8 mouse cellular contexts compared by ENCODE assay signal in genomic region chr11:72362347-72362741, GRCm38 (mm10). TPM values are rescaled to one million over a fixed set of nuclear protein-coding genes. Genes with fewer than 3 reads are reported as not detected.
DNase-seq lines count a peak whose midpoint lies in the region; ATAC-seq and TF ChIP-seq lines count a peak whose summit lies in the region.

Tekt1 (minus strand) TSS chr11:72362442.

- no peaks in the 10 kb centered on the region for H3K4me1 ChIP-seq in cerebellum, adult 2 months (ENCODE audit: control insufficient read depth, insufficient read depth, low read length)
- peaks cover 10% of the 10 kb centered on the region for H3K4me1 ChIP-seq in lung, embryonic 16.5 days (replicated peaks; ENCODE audit: control insufficient read depth, insufficient read depth, low read length)
- H3K4me1 ChIP-seq in limb, embryonic 11.5 days (ENCODE audit: control insufficient read depth, insufficient read depth, low read length): peaks cover 4% of the 10 kb centered on the region
- H3K4me1 ChIP-seq in olfactory bulb, adult 2 months (ENCODE audit: control insufficient read depth, insufficient read depth, low read length): peaks cover 4% of the 10 kb centered on the region

- no peaks in the 10 kb centered on the region for H3K36me3 ChIP-seq in lung, embryonic 16.5 days (ENCODE audit: control insufficient read depth, insufficient read depth, low read length)
- no peaks in the 10 kb centered on the region for H3K36me3 ChIP-seq in limb, embryonic 11.5 days (ENCODE audit: control insufficient read depth, insufficient read depth, low read length)

- H3K9me3 ChIP-seq in lung, embryonic 16.5 days (ENCODE audit: control insufficient read depth, low read length): no peaks in the 10 kb centered on the region
- H3K9me3 ChIP-seq in limb, embryonic 11.5 days (ENCODE audit: control insufficient read depth, low read length): no peaks in the 10 kb centered on the region

- WGBS in cerebellum, adult 2 months: 37% methylated on average over 10 of the region's 10 CpGs
- WGBS in lung, embryonic 16.5 days: 28% methylated on average over 10 of the region's 10 CpGs
- 36% methylated on average over 10 of the region's 10 CpGs for WGBS in limb, embryonic 11.5 days
- whole genome bisulfite sequencing in olfactory bulb, adult 2 months: 29% methylated on average over 10 of the region's 10 CpGs

- H3K27me3 ChIP-seq in cerebellum, adult 2 months (ENCODE audit: control insufficient read depth, insufficient read depth, low read length): no peaks in the 10 kb centered on the region
- H3K27me3 ChIP-seq in lung, embryonic 16.5 days (ENCODE audit: control insufficient read depth, insufficient read depth, low read depth, low read length): no peaks in the 10 kb centered on the region
- H3K27me3 ChIP-seq in limb, embryonic 11.5 days (ENCODE audit: control insufficient read depth, insufficient read depth, low read length): no peaks in the 10 kb centered on the region

- peak within 1 kb of the TSS; percentile 60 for H3K9ac ChIP-seq in lung, embryonic 16.5 days (ENCODE audit: low read length)
- H3K9ac ChIP-seq in limb, embryonic 11.5 days (ENCODE audit: low read length): peak within 1 kb of the TSS; percentile 76

- ATAC-seq in lung, embryonic 16.5 days (ENCODE audit: low read depth): no peak
- no peak for ATAC-seq in limb, embryonic 11.5 days (ENCODE audit: insufficient number of reproducible peaks, low FRiP score, low TSS enrichment, low read depth)

- peak within 1 kb of the TSS; percentile 85 for H3K4me2 ChIP-seq in lung, embryonic 16.5 days (ENCODE audit: low read depth, low read length)
- H3K4me2 ChIP-seq in limb, embryonic 11.5 days (ENCODE audit: low read depth, severe bottlenecking): peak within 1 kb of the TSS; percentile 79

- DNase-seq in cerebellum, adult 2 months: no peak
- no peak for DNase-seq in cerebellum, adult 11-12 months
- DNase-seq in lung, postnatal 4 days: no peak
- DNase-seq in limb, embryonic 11.5 days (ENCODE audit: low spot score): no peak
- no peak for DNase-seq in urinary bladder, adult 18-20 months (ENCODE audit: low spot score in 2 of 2)
- DNase-seq in MN1 (ENCODE audit: low spot score): no peak

- no peak for TF ChIP-seq CTCF in cerebellum, adult 2 months (IDR thresholded peaks at IDR 0.05; ENCODE audit: borderline replicate concordance, insufficient read depth, low read depth, low read length)
- TF ChIP-seq CTCF in olfactory bulb, adult 2 months (IDR thresholded peaks at IDR 0.05; ENCODE audit: insufficient read depth, low read depth, low read length): no peak

- no peak within 1 kb of the TSS for H3K27ac ChIP-seq in cerebellum, adult 2 months (ENCODE audit: insufficient read depth, low read length)
- no peak within 1 kb of the TSS for H3K27ac ChIP-seq in lung, embryonic 16.5 days (ENCODE audit: low read length)
- H3K27ac ChIP-seq in limb, embryonic 11.5 days (replicated peaks; ENCODE audit: low read depth, low read length): 0 out of 2 replicates have a peak within 1 kb of the TSS, but pooled peaks have one; percentile 14
- H3K27ac ChIP-seq in olfactory bulb, adult 2 months (ENCODE audit: insufficient read depth, low read depth, low read length): no peak within 1 kb of the TSS

- peak within 1 kb of the TSS; percentile 54 for H3K4me3 ChIP-seq in cerebellum, adult 2 months (replicated peaks; ENCODE audit: insufficient read depth, low read depth, low read length)
- peak within 1 kb of the TSS; percentile 52 for H3K4me3 ChIP-seq in lung, embryonic 16.5 days (ENCODE audit: low read length)
- peak within 1 kb of the TSS; percentile 37 for H3K4me3 ChIP-seq in limb, embryonic 11.5 days (ENCODE audit: low read depth, low read length)
- peak within 1 kb of the TSS; percentile 55 for H3K4me3 ChIP-seq in olfactory bulb, adult 2 months (ENCODE audit: insufficient read depth, low read depth, low read length)

- no peak for TF ChIP-seq POLR2A in cerebellum, adult 2 months (IDR thresholded peaks at IDR 0.05; ENCODE audit: borderline replicate concordance, insufficient read depth, low read length)
- no peak for TF ChIP-seq POLR2A in olfactory bulb, adult 2 months (IDR thresholded peaks at IDR 0.05; ENCODE audit: insufficient read depth, low read depth, low read length)

RNA-seq across cellular contexts. Expression of gene Tekt1, which starts in this region (rescaled TPM):
- polyA plus RNA-seq in cerebellum, adult 2 months (2012; rRNA removed): 1.1 and 2.3 TPM in 2 replicates
- 17.8 and 22.4 TPM in 2 replicates for polyA plus RNA-seq in lung, embryonic 16.5 days (2015; fragmentation: Nextera tagmentation; extraction: Ambion mirVana)
- 4.8 and 6.3 TPM in 2 replicates for polyA plus RNA-seq in limb, embryonic 11.5 days (2014; fragmentation: Nextera tagmentation; extraction: Ambion mirVana)
- polyA plus RNA-seq in olfactory bulb, adult 2 months (2012; ENCODE audit: insufficient read depth, insufficient read length, low replicate concordance, missing spikeins): not detected in 2 replicates
